Mouse (Mus musculus): ENCODE data around the gene Anks1b.

The Anks1b gene

GRCm38 (mm10) chr10:90679713-90680470 is 806.6 kb downstream of the Anks1b start:
- no peak for DNase-seq

- DNase-seq, result no peak
Observed at GRCm38 (mm10) chr10:90683813-90684212, 810.5 kb downstream of the Anks1b start.

- no peak for DNase-seq
Observed at GRCm38 (mm10) chr10:90685367-90685766, 812.1 kb downstream of the Anks1b start.

- no peak for DNase-seq
Observed at GRCm38 (mm10) chr10:90688153-90688552, 814.8 kb downstream of the Anks1b start.

GRCm38 (mm10) chr10:90688696-90689252 is 815.5 kb downstream of the Anks1b start:
- DNase-seq, result peak in 1 of 2 experiments; percentile 27

GRCm38 (mm10) chr10:90689854-90690513 is 816.7 kb downstream of the Anks1b start:
- DNase-seq, result peak; percentile 89 to 93

DNA sequence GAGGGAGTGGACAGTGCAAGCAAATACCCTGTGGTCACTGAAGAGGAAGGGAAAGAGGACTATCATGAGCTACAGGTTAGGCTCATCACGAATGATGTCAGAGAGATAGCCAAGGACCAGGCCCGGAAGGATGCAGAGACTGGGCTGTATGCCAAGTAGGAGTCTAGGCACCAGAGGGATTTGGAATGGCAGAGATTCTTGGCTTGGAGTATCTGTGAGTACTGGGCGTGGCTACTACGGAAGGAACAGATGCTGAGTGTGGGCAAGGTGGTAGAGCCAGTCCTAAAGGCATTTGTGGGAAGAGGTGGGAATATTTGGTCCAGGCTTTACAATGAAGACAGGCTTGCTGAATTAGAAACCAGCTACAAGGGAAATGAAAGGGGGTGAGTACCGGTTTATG is 823.4 kb downstream of the Anks1b start:
- peak; percentile 65 to 66 for DNase-seq

DNA sequence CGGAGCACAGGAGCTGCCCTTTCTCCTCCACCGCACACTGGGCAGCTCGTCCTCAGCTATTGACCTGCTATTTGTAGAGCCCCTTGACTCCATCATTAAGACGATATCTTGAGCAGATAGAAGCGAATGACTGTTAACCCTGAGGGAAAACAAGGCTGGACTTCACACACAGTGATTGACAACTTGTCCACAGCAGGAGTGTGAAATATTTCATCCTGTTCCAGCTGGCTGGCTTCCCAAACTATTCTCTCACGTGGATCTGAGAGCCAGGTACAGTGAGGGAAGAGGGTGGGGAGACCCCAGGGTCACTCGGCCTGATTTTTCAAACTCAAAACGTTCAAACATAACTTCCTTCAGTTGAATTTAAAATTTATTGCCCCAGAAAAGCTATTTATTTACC is 824.1 kb downstream of the Anks1b start:
- DNase-seq, result peak; percentile 75 to 78

DNA sequence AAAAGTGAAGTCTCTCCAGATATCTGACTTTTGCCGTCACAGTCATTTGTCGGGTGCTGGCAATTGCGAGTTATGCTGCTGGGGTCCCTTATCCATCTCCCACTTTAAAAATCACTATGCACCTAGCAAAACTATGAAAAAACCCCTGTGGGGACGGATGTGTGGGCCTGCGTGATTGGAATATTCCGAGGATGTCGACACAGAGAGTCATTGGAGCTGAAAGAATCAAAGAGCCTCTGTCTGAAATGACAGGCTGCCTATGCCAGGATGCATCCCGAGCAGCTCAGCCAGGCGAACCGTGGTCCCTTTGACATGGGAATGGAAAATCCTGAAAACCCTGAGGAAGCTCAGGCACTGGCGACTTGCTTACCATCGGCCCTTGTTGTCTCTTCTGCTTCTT is 825.9 kb downstream of the Anks1b start:
- DNase-seq, result peak; percentile 40 to 47

GRCm38 (mm10) chr10:90704602-90705001 is 831.3 kb downstream of the Anks1b start:
- no peak for DNase-seq

- no peak for DNase-seq
Observed at GRCm38 (mm10) chr10:90708822-90709601, 835.7 kb downstream of the Anks1b start.

DNA sequence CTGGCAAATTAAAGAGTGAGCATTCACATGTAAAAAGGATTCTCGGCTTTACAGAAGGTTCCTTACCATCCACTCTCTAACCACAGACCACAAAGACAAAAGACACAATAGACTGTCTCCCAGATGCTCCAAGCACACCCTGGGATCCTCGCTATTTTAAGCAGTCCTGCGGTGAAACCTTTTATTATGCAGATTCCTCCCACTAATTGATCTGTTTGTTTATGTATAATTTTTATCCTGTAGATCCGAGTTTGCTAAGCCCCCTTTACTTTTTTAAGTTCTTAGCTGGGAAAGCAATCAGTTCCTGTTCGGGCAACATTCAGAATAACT is 836.3 kb downstream of the Anks1b start:
- DNase-seq, result no peak

DNA sequence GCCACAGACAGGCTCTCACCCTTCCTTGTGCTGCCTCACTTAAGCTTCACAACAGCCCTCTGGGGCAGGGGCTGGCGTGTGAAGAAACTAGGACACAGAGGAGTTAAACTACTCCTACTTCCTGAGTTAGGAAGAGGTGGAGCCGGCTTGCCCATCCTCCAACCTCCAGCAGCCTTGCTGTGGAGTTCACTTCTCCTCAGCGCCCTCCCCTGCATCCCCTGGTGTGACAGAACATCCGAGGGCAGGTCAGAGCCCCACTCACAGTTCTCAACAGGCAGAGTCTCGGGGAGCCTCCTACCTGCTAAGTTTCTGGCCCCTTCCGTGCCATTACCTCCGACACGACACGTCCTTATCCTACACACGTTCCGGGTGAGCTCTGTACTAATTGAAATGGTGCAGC is 844.7 kb downstream of the Anks1b start:
- DNase-seq, result no peak

DNA sequence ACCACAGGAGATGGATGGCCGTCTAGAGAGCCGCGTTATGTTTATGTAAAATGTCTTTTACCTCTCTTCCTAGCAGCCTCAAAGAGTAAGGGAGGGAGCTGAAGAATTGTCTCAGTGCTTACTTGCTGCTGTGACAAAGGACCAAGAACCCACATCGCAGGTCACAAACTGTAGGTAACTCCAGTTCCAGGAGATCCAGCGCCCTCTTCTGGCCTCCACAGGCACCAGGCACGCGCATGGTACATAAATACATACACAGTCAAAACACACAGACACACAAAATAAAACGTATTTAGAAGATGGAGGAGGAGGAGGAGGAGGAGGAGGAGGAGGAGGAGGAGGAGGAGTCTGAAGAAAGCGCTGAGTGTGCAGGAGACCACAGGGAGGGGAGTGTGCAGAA is 845.4 kb downstream of the Anks1b start:
- no peak for DNase-seq

DNA sequence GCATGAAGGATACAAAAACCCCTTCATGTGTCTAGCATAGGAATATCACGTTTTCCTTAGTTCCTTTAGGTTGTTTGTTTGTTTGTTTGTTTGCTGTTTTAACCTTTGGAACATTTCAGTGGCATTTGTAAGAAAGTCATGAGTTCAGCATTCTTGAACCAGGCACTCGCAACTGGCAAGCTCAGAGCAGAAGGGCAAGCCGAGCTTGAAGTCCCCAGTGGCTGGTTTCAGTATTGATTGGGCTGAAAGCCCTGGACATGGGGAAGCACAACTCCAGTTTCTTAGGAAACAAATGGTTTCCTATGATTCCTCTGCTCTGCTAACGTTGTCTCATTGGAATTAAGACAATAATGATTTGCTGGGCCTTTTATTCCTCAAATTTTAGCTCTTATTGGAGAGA is 846.7 kb downstream of the Anks1b start:
- peak in 1 of 2 experiments; percentile 36 for DNase-seq

GRCm38 (mm10) chr10:90723071-90723494 is 849.8 kb downstream of the Anks1b start:
- no peak for DNase-seq

DNA sequence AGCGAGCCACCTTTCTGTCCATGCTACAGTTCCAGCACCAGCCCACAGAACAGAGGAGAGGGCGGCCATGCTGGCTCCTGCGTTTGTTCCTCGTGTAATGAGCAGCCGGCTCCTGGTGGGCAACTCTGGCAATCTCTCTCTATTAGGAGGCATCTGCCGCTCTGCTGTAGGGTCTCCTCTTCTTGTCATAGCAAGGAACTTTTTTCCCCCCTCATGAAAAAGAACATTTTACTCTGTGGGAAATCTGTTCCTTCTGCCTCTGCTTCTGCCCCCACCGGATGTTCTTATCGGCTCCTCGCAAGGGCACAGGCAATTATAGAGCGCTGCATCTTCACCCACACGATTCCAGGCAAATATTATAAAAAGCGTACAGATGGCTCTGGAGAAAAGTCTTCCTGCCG is 850.6 kb downstream of the Anks1b start:
- peak; percentile 48 to 51 for DNase-seq

DNA sequence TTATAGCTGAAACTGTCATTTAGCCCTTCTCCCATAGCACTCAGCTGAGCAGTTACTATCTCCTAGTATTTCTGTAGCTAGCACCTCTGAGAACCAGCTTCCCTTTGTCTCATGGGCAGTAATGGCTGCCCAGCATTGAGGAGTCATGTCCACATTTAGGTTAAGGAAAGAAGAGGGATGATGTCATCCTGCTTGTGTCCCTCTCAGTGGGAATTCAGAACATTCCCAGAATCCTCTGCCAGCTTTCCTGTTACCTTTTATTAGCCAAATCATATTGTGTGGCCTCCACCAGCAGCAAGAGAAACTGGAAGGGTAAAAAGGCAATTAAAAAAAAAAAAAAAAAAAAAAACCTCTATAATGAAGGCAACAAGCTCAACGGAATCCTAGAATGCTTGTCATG is 851.6 kb downstream of the Anks1b start:
- DNase-seq, result no peak

DNA sequence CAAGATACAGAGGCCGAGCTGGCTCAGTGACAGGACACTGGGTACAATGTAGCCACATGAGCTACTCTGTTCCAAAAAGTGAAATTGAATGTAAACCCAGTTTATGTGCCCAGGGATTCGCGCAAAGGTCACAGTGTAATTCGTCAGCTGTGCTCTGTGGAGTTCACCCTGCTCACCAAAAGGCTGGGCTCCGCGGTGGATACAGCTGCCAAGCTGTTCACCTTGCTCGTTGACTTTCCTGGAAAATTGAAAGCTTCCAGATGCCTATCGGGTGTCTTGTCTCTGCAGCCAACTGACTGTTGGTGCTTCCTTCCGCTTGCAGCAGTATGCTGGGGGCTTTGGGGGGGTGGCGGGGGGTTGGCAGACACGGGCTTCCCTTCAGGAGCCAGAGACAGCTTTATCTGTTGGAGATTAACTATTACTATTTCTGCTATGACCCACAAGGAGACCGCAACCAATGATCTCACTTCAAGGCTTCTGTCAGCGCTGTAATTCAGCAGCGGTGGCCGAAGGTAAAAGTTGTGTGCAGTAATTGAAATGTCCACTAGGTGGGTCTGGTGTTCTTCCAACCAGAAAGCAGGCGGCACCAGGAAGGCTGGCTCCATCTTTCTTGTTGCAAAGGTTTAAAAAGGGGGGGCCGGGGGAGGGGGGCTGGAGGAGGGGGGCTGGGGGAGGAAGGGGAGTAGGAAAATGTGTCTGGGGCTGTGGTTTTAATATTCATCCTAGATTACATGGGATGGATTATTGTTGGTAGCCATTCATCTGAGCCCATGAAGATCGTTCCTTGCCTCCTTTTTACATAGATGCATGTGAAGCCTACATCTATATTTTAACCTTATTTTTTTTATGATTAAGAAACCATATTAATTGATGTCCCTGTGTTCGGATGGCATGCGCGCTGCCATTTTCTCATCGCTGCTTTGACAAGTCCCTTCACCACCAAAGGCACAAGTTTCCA is 855.4 kb downstream of the Anks1b start:
- DNase-seq, result peak; percentile 89 to 93

- peak; percentile 55 to 57 for DNase-seq
Observed at GRCm38 (mm10) chr10:90729527-90729926, 856.2 kb downstream of the Anks1b start.

DNA sequence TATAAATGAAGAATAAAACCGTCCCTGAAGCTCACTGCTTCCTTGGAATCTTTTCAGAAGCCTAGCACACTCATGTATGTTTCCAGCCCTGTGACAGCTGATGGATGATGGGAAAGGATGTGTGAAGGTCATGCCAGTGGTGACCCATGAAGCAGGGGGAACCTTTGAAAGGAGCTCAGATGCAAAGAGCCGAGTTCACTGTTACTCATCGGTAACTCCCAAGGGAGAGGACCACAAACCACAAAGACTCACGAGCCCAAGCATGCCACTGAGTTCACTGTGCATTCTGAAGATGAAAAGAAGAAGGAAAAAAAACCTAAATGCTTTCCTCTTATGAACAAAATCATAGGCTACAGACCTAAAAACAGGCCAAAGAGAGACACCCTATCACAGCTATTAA is 859.5 kb downstream of the Anks1b start:
- no peak for DNase-seq

DNA sequence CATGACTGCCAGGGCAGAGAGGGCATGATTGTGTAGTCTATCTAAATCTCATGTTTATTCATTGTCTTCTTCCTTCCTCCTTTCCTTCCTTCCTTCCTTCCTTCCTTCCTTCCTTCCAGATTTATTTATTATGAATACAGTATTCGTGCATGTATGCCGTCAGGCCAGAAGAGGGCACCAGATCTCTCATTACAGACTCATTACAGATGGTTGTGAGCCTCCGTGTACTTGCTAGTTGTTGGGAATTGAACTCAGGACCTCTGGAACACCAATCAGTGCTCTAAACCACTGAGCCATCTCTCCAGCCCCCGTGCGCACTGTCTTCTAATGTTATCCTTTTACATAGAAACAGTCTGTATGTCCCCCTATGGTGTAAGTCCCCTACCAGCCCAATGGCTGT is 860.3 kb downstream of the Anks1b start:
- peak; percentile 80 for DNase-seq

Data from cerebellum, postnatal 14 days (tissue).